Mouse (Mus musculus): ENCODE results near the gene Olfr452. TPM values are rescaled to one million over a fixed set of nuclear protein-coding genes. Genes with fewer than 3 reads are reported as not detected.

The Olfr452 gene
- total RNA-seq (2014; fragmentation: Nextera tagmentation) (not detected in 2 replicates), total RNA-seq (2017) (not detected in 2 replicates)

DNA sequence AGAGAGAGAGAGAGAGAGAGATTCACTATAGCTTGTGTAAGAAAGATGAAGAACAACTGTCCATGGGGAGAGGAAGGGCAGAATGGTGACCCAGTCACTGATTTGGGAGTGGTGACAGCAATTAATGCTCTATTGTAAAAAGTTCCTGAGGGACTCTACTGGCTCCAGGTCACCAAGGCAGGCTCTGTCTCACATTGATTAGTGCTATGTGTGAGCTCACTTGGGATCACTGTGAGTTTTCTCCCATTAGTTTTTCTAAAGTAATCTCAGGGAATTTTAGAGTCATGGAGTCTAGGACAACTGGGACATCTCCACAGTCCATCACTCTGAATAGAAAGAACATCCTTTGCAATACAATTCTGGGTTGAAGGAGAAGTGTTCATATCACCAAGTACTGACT lies at the start of gene Olfr452:
Olfr452 (plus strand) TSS at position 301 of the 400 bp plus-strand sequence.
- no peak for ATAC-seq (replicated peaks; ENCODE audit: low FRiP score, low TSS enrichment, poor library complexity, severe bottlenecking)

DNA sequence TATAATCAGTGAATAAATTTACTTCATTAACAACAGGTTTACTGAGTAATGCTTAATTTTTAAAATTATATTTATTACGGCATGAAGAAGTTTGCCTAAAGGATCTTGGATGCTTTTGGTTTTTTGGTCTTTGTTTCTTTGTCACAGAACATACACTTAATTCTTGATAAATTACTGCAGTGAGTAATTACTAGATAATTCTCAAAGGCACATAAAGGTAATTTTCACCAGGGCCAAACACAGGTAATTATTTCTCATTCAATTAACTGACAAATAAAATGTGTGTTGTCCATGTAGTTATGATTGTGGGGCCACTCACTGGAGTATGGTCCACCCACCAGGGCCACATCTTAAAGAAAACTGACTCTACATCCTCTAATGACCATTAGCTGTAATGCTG lies 45.8 kb upstream of the Olfr452 start, which contains the start of gene Olfr453:
Olfr453 (plus strand) TSS at position 301 of the 400 bp plus-strand sequence.
- no peak for ATAC-seq (replicated peaks; ENCODE audit: low FRiP score, low TSS enrichment, poor library complexity, severe bottlenecking)

DNA sequence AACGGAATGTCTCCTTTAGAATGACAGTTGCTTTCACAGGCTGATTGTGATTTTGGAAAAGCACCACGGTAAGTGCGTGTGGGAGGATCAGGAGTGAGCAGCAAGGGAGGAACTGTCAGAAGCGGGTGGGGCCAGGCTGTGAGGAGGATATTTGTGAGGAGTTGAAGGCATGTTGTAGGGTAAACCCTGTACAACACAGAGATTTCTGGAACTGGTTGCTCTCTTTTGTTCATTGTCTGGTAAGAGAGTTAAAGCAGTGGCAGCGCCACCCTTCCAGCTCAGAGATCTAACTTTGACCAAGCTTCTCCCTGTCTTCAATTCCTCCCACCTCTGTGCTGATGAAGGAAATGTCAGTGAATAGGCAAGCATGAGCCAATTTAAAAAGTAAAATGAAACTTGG lies 42.6 kb upstream of the Olfr452 start:
- no peak for ATAC-seq (replicated peaks; ENCODE audit: low FRiP score, low TSS enrichment, poor library complexity, severe bottlenecking)

DNA sequence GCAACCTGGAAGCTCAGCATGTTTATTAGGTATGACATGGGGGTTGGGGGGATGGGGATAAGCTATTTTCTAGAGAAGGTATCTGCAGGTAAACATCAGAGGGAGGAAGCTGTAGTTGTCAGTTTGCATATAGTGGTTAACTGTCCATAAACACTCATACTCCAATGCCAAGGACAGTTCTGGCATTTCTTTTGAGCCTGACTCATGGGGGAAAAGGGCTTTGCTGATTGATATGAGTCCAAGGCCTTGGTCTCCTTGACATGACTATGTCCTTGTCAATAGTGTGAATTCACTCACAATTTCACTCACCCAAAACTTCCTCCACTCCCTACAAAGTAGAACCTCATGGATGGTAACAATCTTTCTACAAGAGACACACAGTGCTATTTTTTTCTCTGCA lies 37.0 kb upstream of the Olfr452 start:
- ATAC-seq (replicated peaks; ENCODE audit: low FRiP score, low TSS enrichment, poor library complexity, severe bottlenecking) = no peak

DNA sequence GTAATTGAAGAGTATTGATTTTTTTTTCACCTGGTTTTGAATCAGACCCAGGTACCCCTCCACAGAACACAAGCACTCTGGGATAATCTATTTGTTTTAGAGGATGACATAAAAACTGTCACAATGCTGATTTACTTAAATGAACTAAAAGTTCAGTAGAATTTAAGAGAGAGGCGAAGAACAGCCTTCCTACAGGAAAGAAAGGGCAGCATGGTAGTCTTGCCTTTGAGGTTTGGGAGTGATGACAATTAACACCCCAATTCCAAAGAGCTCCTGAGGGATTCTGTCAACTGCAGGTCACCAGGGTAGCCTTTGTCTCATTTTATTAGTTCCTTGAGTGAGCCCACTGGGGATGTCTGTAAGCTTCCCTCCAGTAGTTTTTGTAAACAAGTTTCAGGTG lies 28.8 kb upstream of the Olfr452 start, which contains the start of gene Olfr38:
Olfr38 (plus strand) TSS at position 301 of the 400 bp plus-strand sequence.
- no peak for ATAC-seq (replicated peaks; ENCODE audit: low FRiP score, low TSS enrichment, poor library complexity, severe bottlenecking)

DNA sequence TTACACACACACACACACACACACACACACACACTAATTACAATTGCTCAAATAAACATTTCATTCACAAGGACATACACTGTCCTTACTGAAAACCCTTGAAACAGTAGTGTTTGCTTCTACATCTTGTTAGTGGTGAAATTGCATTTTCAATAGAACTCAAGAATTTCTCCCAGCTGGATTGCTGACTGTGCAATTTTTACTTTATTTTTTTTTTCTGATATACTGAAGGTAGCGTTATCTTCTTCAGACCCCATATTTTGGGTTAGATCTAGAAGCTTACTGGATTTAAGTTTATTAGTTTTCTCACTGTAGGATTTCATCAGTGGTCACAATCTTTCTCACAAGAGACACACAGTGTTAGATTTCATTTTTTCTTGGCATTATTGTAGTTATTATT lies 7.8 kb upstream of the Olfr452 start:
- ATAC-seq (replicated peaks; ENCODE audit: low FRiP score, low TSS enrichment, poor library complexity, severe bottlenecking) = no peak

DNA sequence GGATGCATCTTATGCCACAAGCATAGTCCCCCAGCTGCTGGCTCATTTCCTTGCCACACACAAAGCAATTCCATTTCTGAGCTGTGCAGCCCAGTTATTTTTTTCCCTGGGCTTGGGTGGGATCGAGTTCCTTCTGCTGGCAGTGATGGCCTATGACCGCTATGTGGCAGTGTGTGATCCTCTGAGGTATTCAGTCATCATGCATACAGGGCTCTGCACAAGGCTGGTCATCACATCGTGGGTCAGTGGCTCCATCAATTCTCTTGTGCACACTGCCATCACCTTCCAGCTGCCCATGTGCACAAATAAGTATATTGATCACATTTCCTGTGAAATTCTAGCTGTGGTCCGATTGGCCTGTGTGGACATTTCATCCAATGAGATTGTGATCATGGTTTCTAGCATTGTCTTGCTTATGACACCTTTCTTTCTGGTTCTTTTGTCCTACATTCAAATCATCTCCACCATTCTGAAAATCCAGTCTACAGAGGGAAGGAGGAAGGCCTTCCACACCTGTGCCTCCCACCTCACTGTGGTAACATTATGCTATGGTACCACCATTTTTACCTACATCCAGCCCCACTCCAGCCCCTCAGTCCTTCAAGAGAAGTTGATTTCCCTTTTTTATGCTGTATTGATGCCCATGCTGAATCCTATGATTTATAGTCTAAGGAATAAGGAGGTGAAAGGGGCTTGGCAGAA lies 5.5 kb downstream of the Olfr452 start:
- 0 out of 2 replicates have a peak, but pooled peaks have one; percentile 30 for ATAC-seq (replicated peaks; ENCODE audit: low FRiP score, low TSS enrichment, poor library complexity, severe bottlenecking)

DNA sequence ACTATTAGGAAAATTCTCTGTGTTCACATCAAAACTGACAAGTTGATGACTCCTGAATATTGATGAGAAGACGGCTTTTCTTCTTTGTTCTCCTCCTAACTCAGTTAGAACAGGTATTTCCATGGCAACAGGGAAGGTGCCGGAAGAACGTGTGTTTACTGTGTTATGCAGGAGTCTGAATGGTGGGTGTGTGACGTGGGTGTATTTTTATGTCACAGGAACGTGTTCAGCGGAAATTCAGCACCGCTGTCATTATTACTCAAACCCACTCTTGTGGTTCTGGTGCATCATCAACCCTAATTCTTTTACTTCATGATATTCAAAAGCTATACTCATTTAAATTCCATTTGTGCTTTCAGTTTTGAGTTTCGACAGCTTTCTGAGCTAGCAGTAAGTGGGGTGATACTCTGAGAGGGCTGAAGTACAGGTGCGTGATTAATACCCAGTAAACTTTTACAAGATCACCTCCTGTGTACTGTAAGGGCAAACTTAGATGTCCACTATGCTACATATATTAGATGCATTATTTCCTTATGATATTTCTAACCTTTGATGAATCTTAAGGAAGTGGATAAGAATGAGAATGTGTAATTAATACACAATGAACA lies 6.2 kb downstream of the Olfr452 start:
- ATAC-seq (replicated peaks; ENCODE audit: low FRiP score, low TSS enrichment, poor library complexity, severe bottlenecking) = no peak

DNA sequence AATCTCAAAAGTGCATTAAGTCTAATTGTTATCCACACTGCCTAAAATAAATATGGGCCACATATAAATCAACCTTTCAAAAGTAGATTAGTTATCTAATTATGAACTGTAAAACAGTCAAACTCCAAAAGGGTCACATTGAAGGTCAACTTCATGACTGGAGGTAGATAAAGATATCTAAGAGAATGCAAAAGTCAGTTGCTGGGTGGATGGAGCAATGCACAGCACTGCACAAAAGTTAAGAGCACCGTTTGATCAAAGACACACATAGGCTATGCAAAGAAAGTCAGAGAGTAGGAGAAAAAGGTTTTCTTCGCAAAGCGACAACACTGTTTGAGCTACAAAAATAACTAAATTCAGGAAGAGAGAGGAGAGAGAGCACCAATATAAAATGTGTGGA lies 10.1 kb downstream of the Olfr452 start:
- ATAC-seq (replicated peaks; ENCODE audit: low FRiP score, low TSS enrichment, poor library complexity, severe bottlenecking) = no peak

DNA sequence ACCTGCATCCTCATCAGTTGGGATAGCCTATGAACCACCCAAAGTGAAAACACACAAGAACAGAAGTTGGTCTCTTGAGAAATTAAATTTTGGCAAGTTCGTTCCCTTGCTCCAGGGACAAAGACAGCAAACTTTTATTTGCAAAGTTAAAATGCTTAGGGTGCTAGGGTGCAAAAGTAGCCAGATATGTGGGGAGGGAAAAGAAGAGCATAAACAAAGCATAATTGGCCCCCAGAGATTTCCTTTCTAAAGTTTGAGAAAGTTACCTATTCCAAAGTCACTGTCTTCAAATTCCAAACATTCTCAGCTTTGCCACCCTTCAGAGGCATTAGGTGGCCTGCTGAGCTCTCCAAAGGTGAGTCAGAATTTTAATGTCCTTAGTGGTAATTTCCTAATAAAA lies 26.7 kb downstream of the Olfr452 start, which contains the start of gene Olfr450:
Olfr450 (plus strand) TSS at position 301 of the 400 bp plus-strand sequence.
- ATAC-seq (replicated peaks; ENCODE audit: low FRiP score, low TSS enrichment, poor library complexity, severe bottlenecking) = no peak

DNA sequence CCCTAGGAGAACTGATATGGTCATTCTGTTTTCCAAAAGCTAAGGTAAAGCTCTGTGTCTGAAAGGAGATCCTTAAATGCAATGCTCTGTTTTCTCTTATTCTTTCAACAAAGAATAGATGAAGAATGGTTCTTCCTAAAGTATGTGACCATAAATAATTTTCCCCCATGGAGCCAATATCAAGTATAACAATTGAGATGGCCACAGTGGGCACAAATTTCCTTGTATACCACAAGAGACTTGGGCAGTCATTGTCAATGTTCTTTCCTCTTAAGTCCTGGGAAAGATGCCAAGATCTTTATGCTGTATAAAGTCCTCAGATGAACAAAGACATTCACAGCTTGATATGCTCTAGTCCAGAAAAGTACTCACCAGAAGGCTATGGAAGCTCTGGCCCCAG lies 49.2 kb downstream of the Olfr452 start, which contains the start of gene Olfr449:
Olfr449 (plus strand) TSS at position 301 of the 400 bp plus-strand sequence.
- no peak for ATAC-seq (replicated peaks; ENCODE audit: low FRiP score, low TSS enrichment, poor library complexity, severe bottlenecking)

Other genes starting within 250 kb of the Olfr452 start
- gene Olfr455, start 237.5 kb upstream of the Olfr452 start, total RNA-seq (2014; fragmentation: Nextera tagmentation) = not detected in 2 replicates
- gene Olfr455, start 237.5 kb upstream of the Olfr452 start, total RNA-seq (2017) = not detected in 2 replicates
- not detected in 2 replicates for gene Tcaf3, start 187.4 kb upstream of the Olfr452 start, total RNA-seq (2014; fragmentation: Nextera tagmentation)
- gene Tcaf3, start 187.4 kb upstream of the Olfr452 start, total RNA-seq (2017) = not detected in 2 replicates
- gene Tcaf2, start 139.8 kb upstream of the Olfr452 start, total RNA-seq (2014; fragmentation: Nextera tagmentation) = not detected in 2 replicates
- gene Tcaf2, start 139.8 kb upstream of the Olfr452 start, total RNA-seq (2017) = not detected in 2 replicates
- 0.35 and 1.1 TPM in 2 replicates for gene Tcaf1, start 75.0 kb upstream of the Olfr452 start, total RNA-seq (2014; fragmentation: Nextera tagmentation)
- 1.2 and 2.3 TPM in 2 replicates for gene Tcaf1, start 75.0 kb upstream of the Olfr452 start, total RNA-seq (2017)
- not detected in 2 replicates for gene Olfr453, start 45.7 kb upstream of the Olfr452 start, total RNA-seq (2014; fragmentation: Nextera tagmentation)
- not detected in 2 replicates for gene Olfr453, start 45.7 kb upstream of the Olfr452 start, total RNA-seq (2017)
- not detected in 2 replicates for gene Olfr38, start 28.7 kb upstream of the Olfr452 start, total RNA-seq (2014; fragmentation: Nextera tagmentation)
- not detected in 2 replicates for gene Olfr38, start 28.7 kb upstream of the Olfr452 start, total RNA-seq (2017)
- not detected in 2 replicates for gene Olfr450, start 26.8 kb downstream of the Olfr452 start, total RNA-seq (2014; fragmentation: Nextera tagmentation)
- not detected in 2 replicates for gene Olfr450, start 26.8 kb downstream of the Olfr452 start, total RNA-seq (2017)
- not detected in 2 replicates for gene Olfr449, start 49.3 kb downstream of the Olfr452 start, total RNA-seq (2014; fragmentation: Nextera tagmentation)
- gene Olfr449, start 49.3 kb downstream of the Olfr452 start, total RNA-seq (2017) = not detected in 2 replicates
- not detected in 2 replicates for gene Olfr448, start 105.3 kb downstream of the Olfr452 start, total RNA-seq (2014; fragmentation: Nextera tagmentation)
- not detected in 2 replicates for gene Olfr448, start 105.3 kb downstream of the Olfr452 start, total RNA-seq (2017)
- gene Olfr447, start 123.8 kb downstream of the Olfr452 start, total RNA-seq (2014; fragmentation: Nextera tagmentation) = not detected in 2 replicates
- gene Olfr447, start 123.8 kb downstream of the Olfr452 start, total RNA-seq (2017) = not detected in 2 replicates
- not detected in 2 replicates for gene Olfr446, start 136.3 kb downstream of the Olfr452 start, total RNA-seq (2014; fragmentation: Nextera tagmentation)
- not detected in 2 replicates for gene Olfr446, start 136.3 kb downstream of the Olfr452 start, total RNA-seq (2017)
- not detected in 2 replicates for gene Olfr444, start 164.0 kb downstream of the Olfr452 start, total RNA-seq (2014; fragmentation: Nextera tagmentation)
- not detected in 2 replicates for gene Olfr444, start 164.0 kb downstream of the Olfr452 start, total RNA-seq (2017)